Mouse (Mus musculus): ENCODE data around the gene Zfp248. TPM values are rescaled to one million over a fixed set of nuclear protein-coding genes. Genes with fewer than 3 reads are reported as not detected.
A peak's percentile ranks its signal among the peaks of the same experiment; 100 is the strongest.

Gene Zfp248
- 1 to 10 TPM; 5.5 to 6.7 TPM for total RNA-seq (2021)
- long read RNA-seq, experiment 1: 0 reads
- long read RNA-seq, experiment 2, partial matches to known transcripts: 0 of 5 reads
- long read RNA-seq, experiment 2, other reads (novel, unspliced or antisense): 2 of 5 reads

GRCm38 (mm10) chr6:118455042-118455631 lies at the start of gene Zfp248:
Gene Zfp248 (minus strand): TSS chr6:118455528.
- DNase-seq (ENCODE audit: low spot score in 2 of 2): peak; percentile 64 to 78

GRCm38 (mm10) chr6:118499010-118499409 lies 43.7 kb upstream of the Zfp248 start:
- DNase-seq (ENCODE audit: low spot score in 2 of 2): no peak

GRCm38 (mm10) chr6:118482125-118482524 lies 26.8 kb upstream of the Zfp248 start:
- DNase-seq (ENCODE audit: low spot score in 2 of 2): no peak

- peak; percentile 34 to 45 for DNase-seq (ENCODE audit: low spot score in 2 of 2)
These were observed 23.8 kb upstream of the Zfp248 start, which contains the start of gene Zfp9 for GRCm38 (mm10) chr6:118478957-118479708. Gene Zfp9 (minus strand): TSS chr6:118479320.

- DNase-seq (ENCODE audit: low spot score in 2 of 2): no peak
These were observed 22.8 kb upstream of the Zfp248 start for GRCm38 (mm10) chr6:118477875-118478785.

- no peak for DNase-seq (ENCODE audit: low spot score in 2 of 2)
These were observed 6.9 kb upstream of the Zfp248 start for GRCm38 (mm10) chr6:118462069-118462705.

GRCm38 (mm10) chr6:118457726-118458125 lies 2.4 kb upstream of the Zfp248 start:
- DNase-seq (ENCODE audit: low spot score in 2 of 2): no peak

GRCm38 (mm10) chr6:118454452-118454851 lies 876 bp downstream of the Zfp248 start:
- no peak for DNase-seq (ENCODE audit: low spot score in 2 of 2)

- no peak for DNase-seq (ENCODE audit: low spot score in 2 of 2)
These were observed 23.8 kb downstream of the Zfp248 start for GRCm38 (mm10) chr6:118431502-118431901.

- DNase-seq (ENCODE audit: low spot score in 2 of 2): no peak
These were observed 28.7 kb downstream of the Zfp248 start for GRCm38 (mm10) chr6:118426666-118427065.

- DNase-seq (ENCODE audit: low spot score in 2 of 2): peak; percentile 84
These were observed 36.0 kb downstream of the Zfp248 start, which contains the start of gene Bms1 for GRCm38 (mm10) chr6:118419050-118419920. Gene Bms1 (minus strand): TSS chr6:118419474.

- DNase-seq (ENCODE audit: low spot score in 2 of 2): no peak
These were observed 44.9 kb downstream of the Zfp248 start for GRCm38 (mm10) chr6:118410428-118410827.

- DNase-seq (ENCODE audit: low spot score in 2 of 2): no peak
These were observed 46.8 kb downstream of the Zfp248 start for GRCm38 (mm10) chr6:118408510-118408909.

- DNase-seq (ENCODE audit: low spot score in 2 of 2): no peak
These were observed 48.9 kb downstream of the Zfp248 start for GRCm38 (mm10) chr6:118406421-118406820.

GRCm38 (mm10) chr6:118390746-118391145 lies 64.6 kb downstream of the Zfp248 start:
- DNase-seq (ENCODE audit: low spot score in 2 of 2): no peak

- DNase-seq (ENCODE audit: low spot score in 2 of 2): no peak
These were observed 69.4 kb downstream of the Zfp248 start for GRCm38 (mm10) chr6:118385962-118386361.

- no peak for DNase-seq (ENCODE audit: low spot score in 2 of 2)
These were observed 74.1 kb downstream of the Zfp248 start for GRCm38 (mm10) chr6:118381234-118381633.

- DNase-seq (ENCODE audit: low spot score in 2 of 2): no peak
These were observed 74.7 kb downstream of the Zfp248 start for GRCm38 (mm10) chr6:118380630-118381029.

- DNase-seq (ENCODE audit: low spot score in 2 of 2): peak; percentile 23 to 33
These were observed 75.7 kb downstream of the Zfp248 start for GRCm38 (mm10) chr6:118379451-118380167.

Data from adrenal gland, postnatal 4 days (tissue).